Mouse (Mus musculus) heart, adult 2 months (tissue): ENCODE results near the gene A630023A22Rik. TPM values are rescaled to one million over a fixed set of nuclear protein-coding genes. Genes with fewer than 3 reads are reported as not detected.

ENCODE experiments used
- DNase-seq, 2 experiments: peaks; one replicate each; pipeline ENCODE4 v3.0.0; 2021
- H3K27ac ChIP-seq: fragments of 200-600 bp; 2 replicates; pipeline ENCODE4 v1.8.1; 2022
- H3K27me3 ChIP-seq: fragments of 200-500 bp; 2 replicates; pipeline ENCODE4 v1.6.1; 2012; ENCODE audit warnings: mild to moderate bottlenecking, low read length, inconsistent platforms, mixed read lengths; ENCODE audit not compliant: control insufficient read depth, insufficient read depth
- H3K36me3 ChIP-seq: fragments of 200-500 bp; 2 replicates; pipeline ENCODE4 v1.6.1; 2012; ENCODE audit warnings: low read length, inconsistent platforms; ENCODE audit not compliant: control insufficient read depth, insufficient read depth
- H3K4me1 ChIP-seq: fragments of 200-500 bp; 2 replicates; pipeline ENCODE4 v1.6.1; 2011; ENCODE audit warnings: low read length; ENCODE audit not compliant: control insufficient read depth, insufficient read depth
- H3K4me3 ChIP-seq: fragments of 200-600 bp; 2 replicates; pipeline ENCODE4 v1.8.1; 2022
- H3K79me2 ChIP-seq: fragments of 200-500 bp; replicated peaks from 2 replicates; pipeline ENCODE4 v1.6.1; 2012; ENCODE audit warnings: mild to moderate bottlenecking, inconsistent platforms, low read length, moderate library complexity, mixed read lengths; ENCODE audit not compliant: control insufficient read depth, insufficient read depth
- H3K9ac ChIP-seq: fragments of 200-500 bp; 2 replicates; pipeline ENCODE4 v1.6.1; 2012; ENCODE audit warnings: low read depth, mild to moderate bottlenecking, control low read depth, inconsistent platforms, low read length, mixed read lengths
- CTCF ChIP-seq: fragments of 200-600 bp; IDR thresholded peaks from 2 replicates; pipeline ENCODE4 v1.8.1; 2022; ENCODE audit warnings: antibody characterized with exemption, mild to moderate bottlenecking, moderate library complexity
- EP300 ChIP-seq: fragments of 200-500 bp; IDR thresholded peaks from 2 replicates; pipeline ENCODE4 v1.6.1; 2011; ENCODE audit warnings: low read depth, low read length, control low read depth; ENCODE audit not compliant: insufficient read depth
- POLR2A ChIP-seq: fragments of 200-500 bp; IDR thresholded peaks from 2 replicates; pipeline ENCODE4 v1.6.1; 2011; ENCODE audit warnings: mild to moderate bottlenecking, low read depth, low read length, control low read depth; ENCODE audit not compliant: insufficient read depth
- WGBS: fragments of 180-500 bp; shearing (Covaris S2); methylation state at CpG from one replicate; pipeline ENCODE4 v1.1.7; 2018; 5-methylcytosine and 5-hydroxymethylcytosine counted together
- intact Hi-C: fragments of 180-260 bp; cut with DNase I; formaldehyde crosslinking; loops from one replicate; pipeline ENCODE4 v1.15.1; 2025
- polyA plus RNA-seq: library from polyadenylated mRNA; depleted of rRNA; stranded (reverse); fragments of >200 nt; gene quantifications from 2 replicates; pipeline ENCODE4 v1.2.3, GENCODE M21; 2012; rRNA removed
- total RNA-seq, 2 experiments: library from RNA; stranded (reverse); gene quantifications; 2 replicates each; pipeline ENCODE4 v1.2.3; 2021

Gene A630023A22Rik
- total and polyA plus RNA-seq, 3 experiments = not detected

- 78% methylated on average over 5 of the region's 5 CpGs for WGBS
- no peak overlapping the region for H3K4me3 ChIP-seq
- DNase-seq = no peak
- H3K27ac ChIP-seq = no peak overlapping the region
- H3K9ac ChIP-seq = no peak overlapping the region
- H3K79me2 ChIP-seq = no peaks in the 10 kb centered on the region
- no peak for TF ChIP-seq CTCF
- TF ChIP-seq POLR2A = no peak
- no peak for TF ChIP-seq EP300
- no peaks in the 10 kb centered on the region for H3K27me3 ChIP-seq
- H3K36me3 ChIP-seq = no peaks in the 10 kb centered on the region
- H3K4me1 ChIP-seq = no peaks in the 10 kb centered on the region
- intact Hi-C loops = no loop called here
Measured at GRCm38 (mm10) chr14:34002358-34002757, 100.2 kb downstream of the A630023A22Rik start.

GRCm38 (mm10) chr14:34001445-34001844, 101.1 kb downstream of the A630023A22Rik start:
- no peak for TF ChIP-seq POLR2A
- TF ChIP-seq CTCF = no peak
- no peak for TF ChIP-seq EP300
- H3K27me3 ChIP-seq = no peaks in the 10 kb centered on the region
- DNase-seq = no peak
- no peaks in the 10 kb centered on the region for H3K4me1 ChIP-seq
- H3K9ac ChIP-seq = no peak overlapping the region
- no peak overlapping the region for H3K4me3 ChIP-seq
- H3K36me3 ChIP-seq = no peaks in the 10 kb centered on the region
- no peaks in the 10 kb centered on the region for H3K79me2 ChIP-seq
- no peak overlapping the region for H3K27ac ChIP-seq
- intact Hi-C loops = no loop called here

Other genes starting within 250 kb of the A630023A22Rik start
- gene Gdf10, start 179.2 kb downstream of the A630023A22Rik start, total RNA-seq = 1 to 10 TPM; 1.0 to 1.1 TPM
- 1.8 and 3.8 TPM in 2 replicates for gene Gdf10, start 179.2 kb downstream of the A630023A22Rik start, polyA plus RNA-seq
- under 1 TPM; 0.10 to 0.34 TPM for gene Gdf2, start 161.7 kb downstream of the A630023A22Rik start, total RNA-seq
- 0.16 and 0.20 TPM in 2 replicates for gene Gdf2, start 161.7 kb downstream of the A630023A22Rik start, polyA plus RNA-seq
- gene Rbp3, start 148.8 kb downstream of the A630023A22Rik start, total RNA-seq = not detected
- gene Rbp3, start 148.8 kb downstream of the A630023A22Rik start, polyA plus RNA-seq = not detected in 2 replicates
- not detected for gene Zfp488, start 124.0 kb downstream of the A630023A22Rik start, total RNA-seq
- not detected in 2 replicates for gene Zfp488, start 124.0 kb downstream of the A630023A22Rik start, polyA plus RNA-seq
- gene Gm30083, start 87.6 kb downstream of the A630023A22Rik start, total RNA-seq = not detected
- not detected in 2 replicates for gene Gm30083, start 87.6 kb downstream of the A630023A22Rik start, polyA plus RNA-seq
- not detected for gene Gm5460, start 86.0 kb downstream of the A630023A22Rik start, total RNA-seq
- gene Gm5460, start 86.0 kb downstream of the A630023A22Rik start, polyA plus RNA-seq = not detected in 2 replicates
- gene Antxrl, start 50.0 kb downstream of the A630023A22Rik start, total RNA-seq = not detected
- gene Antxrl, start 50.0 kb downstream of the A630023A22Rik start, polyA plus RNA-seq = 0.06 TPM in 2 replicates
- gene Anxa8, start 16.8 kb downstream of the A630023A22Rik start, total RNA-seq = 1 to 10 TPM; 2.5 to 3.1 TPM
- 2.0 and 4.0 TPM in 2 replicates for gene Anxa8, start 16.8 kb downstream of the A630023A22Rik start, polyA plus RNA-seq
- gene Npy4r, start 49.7 kb upstream of the A630023A22Rik start, total RNA-seq = under 1 TPM; 0.08 to 0.18 TPM
- 0.80 and 1.1 TPM in 2 replicates for gene Npy4r, start 49.7 kb upstream of the A630023A22Rik start, polyA plus RNA-seq
- gene Gprin2, start 98.9 kb upstream of the A630023A22Rik start, total RNA-seq = under 1 TPM; 0.23 to 0.26 TPM
- gene Gprin2, start 98.9 kb upstream of the A630023A22Rik start, polyA plus RNA-seq = 0.10 and 0.20 TPM in 2 replicates
- under 1 TPM; 0.43 to 0.78 TPM for gene Syt15, start 116.8 kb upstream of the A630023A22Rik start, total RNA-seq
- 1.5 and 1.6 TPM in 2 replicates for gene Syt15, start 116.8 kb upstream of the A630023A22Rik start, polyA plus RNA-seq
- 1 to 10 TPM; 7.8 to 9.9 TPM for gene Shld2, start 207.7 kb upstream of the A630023A22Rik start, total RNA-seq
- gene Shld2, start 207.7 kb upstream of the A630023A22Rik start, polyA plus RNA-seq = 2.4 and 3.5 TPM in 2 replicates
- gene Glud1, start 208.0 kb upstream of the A630023A22Rik start, total RNA-seq = 100 to 1,000 TPM; 127 to 148 TPM
- gene Glud1, start 208.0 kb upstream of the A630023A22Rik start, polyA plus RNA-seq = 52.1 and 73.2 TPM in 2 replicates